Mouse (Mus musculus) stomach, postnatal 0 days (tissue): ENCODE data around the gene Uso1. TPM values are rescaled to one million over a fixed set of nuclear protein-coding genes. Genes with fewer than 3 reads are reported as not detected.

Source experiments
- ATAC-seq: fragments of 200-750 bp; cut with Nextera tagmentation; 2 replicates; pipeline ENCODE4 v1.8.0; 2017; ENCODE audit not compliant: low FRiP score, low TSS enrichment
- DNase-seq: peaks from one replicate; pipeline ENCODE4 v3.0.0-alpha.2; 2016; ENCODE audit warnings: low spot score
- H3K27ac ChIP-seq: fragments of 300-500 bp; sonication (generic); replicated peaks from 2 replicates; pipeline ENCODE4 v1.5.1; 2014; ENCODE audit warnings: mild to moderate bottlenecking, control low read depth
- H3K27me3 ChIP-seq: fragments of 300-500 bp; sonication (generic); 2 replicates; pipeline ENCODE4 v1.6.1; 2014; ENCODE audit warnings: low read length; ENCODE audit not compliant: control insufficient read depth, insufficient read depth
- H3K36me3 ChIP-seq: fragments of 300-500 bp; sonication (generic); 2 replicates; pipeline ENCODE4 v1.6.1; 2014; ENCODE audit warnings: low read length, mixed read lengths; ENCODE audit not compliant: control insufficient read depth, insufficient read depth
- H3K4me1 ChIP-seq: fragments of 300-500 bp; sonication (generic); replicated peaks from 2 replicates; pipeline ENCODE4 v1.6.1; 2014; ENCODE audit warnings: antibody characterized with exemption; ENCODE audit not compliant: control insufficient read depth, insufficient read depth
- H3K4me2 ChIP-seq: fragments of 300-500 bp; sonication (generic); replicated peaks from 2 replicates; pipeline ENCODE4 v1.6.1; 2014; ENCODE audit warnings: low read depth, mild to moderate bottlenecking, control low read depth, moderate library complexity
- H3K4me3 ChIP-seq: fragments of 300-500 bp; sonication (generic); 2 replicates; pipeline ENCODE4 v1.5.1; 2014; ENCODE audit warnings: low read depth, low read length, control low read depth
- H3K9ac ChIP-seq: fragments of 300-500 bp; sonication (generic); 2 replicates; pipeline ENCODE4 v1.6.1; 2014; ENCODE audit warnings: mild to moderate bottlenecking, low read length, control low read depth, mixed read lengths
- H3K9me3 ChIP-seq: fragments of 300-500 bp; sonication (generic); 2 replicates; pipeline ENCODE4 v1.6.1; 2016; ENCODE audit warnings: low read length; ENCODE audit not compliant: control insufficient read depth
- CTCF ChIP-seq: IDR thresholded peaks from 2 replicates; pipeline ENCODE4 v1.5.1; 2016; ENCODE audit warnings: antibody characterized with exemption, low read depth, mild to moderate bottlenecking, moderate library complexity
- EP300 ChIP-seq: optimal IDR thresholded peaks from 2 replicates; pipeline ENCODE3; 2016; ENCODE audit warnings: antibody characterized with exemption
- WGBS: fragments of 180-500 bp; shearing (Covaris S2); extraction: QIAGEN DNeasy Blood & Tissue Kit; methylation state at CpG from one replicate; pipeline ENCODE4 v1.1.7; 2014; 5-methylcytosine and 5-hydroxymethylcytosine counted together
- polyA plus RNA-seq: library from polyadenylated mRNA; unstranded; fragments of >200 nt; fragmentation: Nextera tagmentation; extraction: Ambion mirVana; gene quantifications from 2 replicates; pipeline ENCODE4 v1.2.1, GENCODE M21; 2015

The Uso1 gene
- polyA plus RNA-seq, 1 experiment from 2014 or later: 36.6 TPM

DNA sequence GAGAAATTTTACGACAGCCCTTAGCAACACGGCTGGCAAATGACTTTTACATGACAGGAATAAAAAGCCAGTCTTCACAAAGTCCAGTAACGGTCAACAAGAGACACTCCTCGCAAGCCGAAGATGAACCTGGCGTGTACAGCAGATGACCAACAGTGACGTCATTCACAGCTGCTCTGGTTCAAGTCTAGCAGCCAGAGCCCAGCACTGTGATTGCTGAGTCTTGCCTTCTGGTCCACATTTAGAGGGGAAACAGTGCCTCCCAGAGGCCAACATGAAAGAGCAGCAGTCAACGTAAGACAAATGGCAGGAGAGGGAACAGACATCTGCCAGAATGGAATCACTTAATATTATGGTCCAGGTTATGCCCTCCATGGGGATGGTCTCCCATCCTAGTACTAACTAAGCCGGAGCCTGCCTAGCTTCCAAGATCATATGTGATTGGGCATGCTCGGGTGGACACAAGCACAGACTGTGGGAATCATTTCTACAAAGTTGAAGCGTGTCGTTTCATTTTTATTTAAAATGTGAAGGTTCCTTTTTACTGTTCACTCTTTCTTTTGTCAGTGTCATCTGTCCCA, 19.8 kb upstream of the Uso1 start:
- no peaks in the 10 kb centered on the region for H3K9me3 ChIP-seq
- WGBS: 52% methylated on average over 12 of the region's 12 CpGs
- H3K27me3 ChIP-seq: no peaks in the 10 kb centered on the region
- TF ChIP-seq EP300 (no peak), CTCF (peak; percentile 95)
- H3K4me3 ChIP-seq: no peak overlapping the region
- no peak overlapping the region for H3K4me2 ChIP-seq
- no peak overlapping the region for H3K27ac ChIP-seq
- H3K36me3 ChIP-seq: no peaks in the 10 kb centered on the region
- H3K4me1 ChIP-seq: no peaks in the 10 kb centered on the region
- DNase-seq (peak; percentile 72), ATAC-seq (peak; percentile 89)
- no peak overlapping the region for H3K9ac ChIP-seq

DNA sequence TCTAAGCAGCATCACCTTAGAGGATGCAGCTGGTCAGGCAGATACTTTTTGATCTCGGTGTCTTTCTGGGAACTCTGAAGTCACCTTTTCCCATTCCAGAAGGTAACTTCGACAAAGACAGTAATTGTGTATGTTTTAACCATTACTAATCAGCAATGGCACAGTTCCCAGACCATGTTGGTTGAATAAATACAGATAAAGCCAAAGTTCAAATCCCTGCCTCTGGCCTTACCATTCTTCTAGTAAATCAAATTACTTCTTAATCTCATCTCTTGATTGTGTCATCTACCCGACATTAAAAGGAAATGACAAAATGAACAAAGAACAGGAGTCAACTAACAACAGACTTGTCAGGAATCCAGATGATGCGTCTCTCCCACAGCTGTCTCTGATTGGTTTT, 16.1 kb upstream of the Uso1 start:
- Histone ChIP-seq H3K4me3 (no peak overlapping the region), H3K4me1 (no peaks in the 10 kb centered on the region), H3K27me3 (no peaks in the 10 kb centered on the region), H3K36me3 (no peaks in the 10 kb centered on the region), H3K27ac (no peak overlapping the region), H3K9me3 (no peaks in the 10 kb centered on the region), H3K9ac (no peak overlapping the region), H3K4me2 (no peak overlapping the region)
- 44% methylated on average over 4 of the region's 4 CpGs for WGBS
- no peak for ATAC-seq
- TF ChIP-seq EP300 (no peak), CTCF (no peak)
- no peak for DNase-seq

DNA sequence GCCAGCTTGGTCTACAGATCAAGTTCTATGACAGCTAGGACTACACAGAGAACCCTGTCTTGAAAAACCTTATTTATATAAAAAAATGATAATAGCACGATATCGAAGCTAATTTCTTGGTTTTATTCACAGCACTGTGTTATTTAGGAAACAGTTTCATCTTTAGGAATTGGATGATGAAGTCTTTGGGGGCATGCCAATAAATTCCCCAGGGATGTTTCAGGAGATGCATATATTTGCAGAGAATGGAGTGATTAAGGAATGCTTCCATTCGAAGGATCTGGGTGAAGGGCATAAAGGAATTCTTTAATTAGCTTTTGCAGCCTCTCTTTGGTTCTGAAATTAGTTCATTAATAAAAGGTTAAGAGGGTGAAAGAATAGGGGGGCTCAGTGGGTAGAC, 12.3 kb upstream of the Uso1 start:
- Histone ChIP-seq H3K4me1 (no peaks in the 10 kb centered on the region), H3K9ac (no peak overlapping the region), H3K36me3 (no peaks in the 10 kb centered on the region), H3K9me3 (no peaks in the 10 kb centered on the region), H3K27ac (no peak overlapping the region), H3K4me2 (no peak overlapping the region), H3K27me3 (no peaks in the 10 kb centered on the region), H3K4me3 (no peak overlapping the region)
- ATAC-seq (no peak), DNase-seq (no peak)
- TF ChIP-seq EP300: no peak
- TF ChIP-seq CTCF: no peak
- 81% methylated on average over 3 of the region's 3 CpGs for WGBS

DNA sequence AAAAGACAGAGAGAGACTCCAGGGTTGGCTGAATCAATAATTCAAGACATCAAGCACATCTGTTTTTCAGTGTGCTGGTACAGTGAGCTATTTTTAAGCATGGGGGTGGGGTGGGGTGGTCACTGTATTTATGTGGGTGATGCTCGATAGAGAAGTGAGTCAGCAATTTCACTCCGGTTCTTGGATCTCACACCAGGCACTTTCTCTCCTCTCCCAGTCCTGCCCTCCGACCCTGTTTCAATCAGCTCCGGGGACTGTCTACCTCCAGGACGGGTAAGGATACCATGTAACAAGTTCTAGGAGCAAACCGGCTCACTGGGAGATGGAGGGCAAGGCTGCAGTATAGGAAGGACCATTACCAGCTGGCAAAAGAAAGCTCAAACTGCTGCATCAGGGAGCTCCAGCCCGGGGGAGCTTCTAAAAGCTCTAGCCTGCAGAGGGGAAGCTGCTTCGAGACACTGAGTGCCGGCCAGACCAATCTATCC, 10.6 kb upstream of the Uso1 start:
- Histone ChIP-seq H3K36me3 (no peaks in the 10 kb centered on the region), H3K4me3 (no peak overlapping the region), H3K9me3 (no peaks in the 10 kb centered on the region), H3K4me1 (no peaks in the 10 kb centered on the region), H3K4me2 (peak overlapping the region; percentile 12; the same call in 1 of the 2 replicates), H3K9ac (no peak overlapping the region), H3K27me3 (no peaks in the 10 kb centered on the region), H3K27ac (peak overlapping the region; percentile 89)
- peak; percentile 58 for ATAC-seq
- 39% methylated on average over 9 of the region's 9 CpGs for WGBS
- TF ChIP-seq EP300 (no peak), CTCF (no peak)
- no peak for DNase-seq

DNA sequence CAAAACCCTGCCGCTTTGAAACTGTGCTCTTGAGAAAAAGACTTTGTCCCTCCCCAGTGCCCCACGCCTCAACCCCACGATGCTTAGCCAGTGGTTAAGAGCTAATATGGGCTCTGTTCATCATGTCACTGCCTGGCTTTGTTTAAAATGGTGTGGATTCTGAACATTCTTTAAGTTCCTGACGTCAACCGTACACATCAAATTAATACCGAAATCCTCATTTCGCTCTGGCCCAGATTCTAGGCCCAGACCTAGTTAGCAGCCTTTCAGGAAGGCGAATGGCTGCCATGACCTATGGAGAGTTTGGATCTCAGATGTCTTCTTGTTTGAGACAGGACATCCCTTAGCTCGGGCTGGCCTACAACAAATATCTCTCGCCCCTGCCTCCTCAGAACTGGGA, 10.0 kb upstream of the Uso1 start:
- TF ChIP-seq EP300 (no peak), CTCF (no peak)
- WGBS: 60% methylated on average over 10 of the region's 10 CpGs
- H3K27ac ChIP-seq: peak overlapping the region; percentile 89
- H3K9ac ChIP-seq: no peak overlapping the region
- no peaks in the 10 kb centered on the region for H3K9me3 ChIP-seq
- H3K27me3 ChIP-seq: no peaks in the 10 kb centered on the region
- ATAC-seq (0 out of 2 replicates have a peak, but pooled peaks have one; percentile 27), DNase-seq (no peak)
- no peak overlapping the region for H3K4me2 ChIP-seq
- no peak overlapping the region for H3K4me3 ChIP-seq
- H3K36me3 ChIP-seq: no peaks in the 10 kb centered on the region
- H3K4me1 ChIP-seq: no peaks in the 10 kb centered on the region

DNA sequence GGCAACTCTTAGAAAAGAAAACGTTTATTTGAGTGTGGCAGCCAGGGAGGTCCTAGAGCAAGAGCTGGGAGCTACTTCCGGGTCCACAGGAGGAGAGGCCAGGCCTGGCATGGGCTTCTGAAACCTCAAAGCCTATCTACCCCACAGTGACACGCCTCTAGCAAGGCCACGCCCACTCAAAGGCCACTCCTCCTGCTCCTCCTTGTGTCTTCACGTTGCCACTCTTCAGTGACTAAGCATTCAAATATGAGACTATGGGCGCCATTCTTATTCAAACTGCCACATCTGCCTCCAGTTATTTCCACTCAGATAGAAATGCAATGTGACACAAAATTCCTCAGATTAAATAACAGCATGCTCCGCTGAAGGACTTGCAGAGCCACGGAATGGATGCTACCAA, 9.2 kb upstream of the Uso1 start:
- no peak overlapping the region for H3K9ac ChIP-seq
- no peak overlapping the region for H3K4me2 ChIP-seq
- TF ChIP-seq EP300: no peak
- TF ChIP-seq CTCF: no peak
- H3K4me3 ChIP-seq: no peak overlapping the region
- no peaks in the 10 kb centered on the region for H3K4me1 ChIP-seq
- ATAC-seq (peak; percentile 59; the same call in 1 of the 2 replicates), DNase-seq (no peak)
- no peaks in the 10 kb centered on the region for H3K27me3 ChIP-seq
- H3K27ac ChIP-seq: no peak overlapping the region; the same call in 1 of the 2 replicates
- H3K9me3 ChIP-seq: no peaks in the 10 kb centered on the region
- no peaks in the 10 kb centered on the region for H3K36me3 ChIP-seq
- 27% methylated on average over 8 of the region's 8 CpGs for WGBS
